Mouse (Mus musculus) c-Kit-negative CD71-positive TER-119-positive erythroid progenitor cells, embryonic 14.5 days (primary cell): ENCODE data around the gene Sema6d.

Experiments
- DNase-seq: peaks from one replicate; pipeline ENCODE4 v3.0.0-alpha.2; 2013; ENCODE audit warnings: low read depth, low spot score

Gene Sema6d

GRCm38 (mm10) chr2:124171718-124172117 lies 81.9 kb downstream of the Sema6d start:
- DNase-seq: no peak

- no peak for DNase-seq
These were observed 86.5 kb downstream of the Sema6d start for GRCm38 (mm10) chr2:124176265-124176664.

- no peak for DNase-seq
These were observed 87.0 kb downstream of the Sema6d start for GRCm38 (mm10) chr2:124176711-124177169.

GRCm38 (mm10) chr2:124189271-124189670 lies 99.5 kb downstream of the Sema6d start:
- DNase-seq: no peak

- DNase-seq: no peak
These were observed 104.3 kb downstream of the Sema6d start for GRCm38 (mm10) chr2:124194041-124194440.

GRCm38 (mm10) chr2:124201493-124201892 lies 111.7 kb downstream of the Sema6d start:
- DNase-seq: no peak

- DNase-seq: no peak
These were observed 112.8 kb downstream of the Sema6d start for GRCm38 (mm10) chr2:124202475-124202990.

- no peak for DNase-seq
These were observed 116.0 kb downstream of the Sema6d start for GRCm38 (mm10) chr2:124205811-124206210.

GRCm38 (mm10) chr2:124208251-124208650 lies 118.5 kb downstream of the Sema6d start:
- DNase-seq: no peak

GRCm38 (mm10) chr2:124223559-124223958 lies 133.8 kb downstream of the Sema6d start:
- DNase-seq: no peak

GRCm38 (mm10) chr2:124224328-124224727 lies 134.6 kb downstream of the Sema6d start:
- DNase-seq: no peak

- DNase-seq: no peak
These were observed 145.0 kb downstream of the Sema6d start for GRCm38 (mm10) chr2:124234636-124235221.

- DNase-seq: no peak
These were observed 145.7 kb downstream of the Sema6d start for GRCm38 (mm10) chr2:124235237-124236055.

GRCm38 (mm10) chr2:124236831-124237230 lies 147.1 kb downstream of the Sema6d start:
- no peak for DNase-seq

GRCm38 (mm10) chr2:124243608-124244007 lies 153.8 kb downstream of the Sema6d start:
- no peak for DNase-seq

- DNase-seq: no peak
These were observed 154.9 kb downstream of the Sema6d start for GRCm38 (mm10) chr2:124244543-124245245.

GRCm38 (mm10) chr2:124258108-124258507 lies 168.3 kb downstream of the Sema6d start:
- no peak for DNase-seq

GRCm38 (mm10) chr2:124264309-124264708 lies 174.5 kb downstream of the Sema6d start:
- DNase-seq: no peak

GRCm38 (mm10) chr2:124271156-124271555 lies 181.4 kb downstream of the Sema6d start:
- no peak for DNase-seq

- DNase-seq: no peak
These were observed 187.7 kb downstream of the Sema6d start for GRCm38 (mm10) chr2:124277492-124277891.

GRCm38 (mm10) chr2:124285109-124285508 lies 195.3 kb downstream of the Sema6d start:
- DNase-seq: no peak

- no peak for DNase-seq
These were observed 199.6 kb downstream of the Sema6d start for GRCm38 (mm10) chr2:124289356-124289755.
